Mouse (Mus musculus): Measurements from ENCODE around the gene Sox5. TPM values are rescaled to one million over a fixed set of nuclear protein-coding genes. Genes with fewer than 3 reads are reported as not detected.

Sox5 gene
- polyA plus RNA-seq, 1 experiment from 2014 or later, result 43.3 TPM

GRCm38 (mm10) chr6:144057098-144057632, 724.6 kb downstream of the Sox5 start:
- Histone ChIP-seq H3K9me3 (replicated peaks; ENCODE audit: control insufficient read depth, low read length, poor library complexity, severe bottlenecking) (no peaks in the 10 kb centered on the region), H3K9ac (ENCODE audit: low read depth, low read length) (no peak overlapping the region), H3K4me2 (ENCODE audit: low read length) (no peak overlapping the region), H3K4me3 (ENCODE audit: low read depth, low read length) (no peak overlapping the region), H3K27ac (ENCODE audit: low read length) (peak overlapping the region; percentile 54), H3K4me1 (ENCODE audit: control insufficient read depth, insufficient read depth, low read length) (no peaks in the 10 kb centered on the region), H3K27me3 (ENCODE audit: control insufficient read depth, insufficient read depth, low read depth, low read length) (no peaks in the 10 kb centered on the region), H3K36me3 (ENCODE audit: control insufficient read depth, insufficient read depth, low read length) (no peaks in the 10 kb centered on the region)
- peak; percentile 76; the same call in 1 of the 2 replicates for ATAC-seq
- WGBS, result 78% methylated on average over 14 of the region's 14 CpGs

GRCm38 (mm10) chr6:144056252-144057097, 725.3 kb downstream of the Sox5 start:
- ATAC-seq, result peak; percentile 95
- H3K4me2 ChIP-seq (ENCODE audit: low read length), result no peak overlapping the region
- H3K27ac ChIP-seq (ENCODE audit: low read length), result peak overlapping the region; percentile 54
- H3K4me1 ChIP-seq (ENCODE audit: control insufficient read depth, insufficient read depth, low read length), result no peaks in the 10 kb centered on the region
- WGBS, result 53% methylated on average over 10 of the region's 10 CpGs
- H3K4me3 ChIP-seq (ENCODE audit: low read depth, low read length), result no peak overlapping the region
- H3K27me3 ChIP-seq (ENCODE audit: control insufficient read depth, insufficient read depth, low read depth, low read length), result no peaks in the 10 kb centered on the region
- H3K9ac ChIP-seq (ENCODE audit: low read depth, low read length), result no peak overlapping the region
- H3K9me3 ChIP-seq (replicated peaks; ENCODE audit: control insufficient read depth, low read length, poor library complexity, severe bottlenecking), result no peaks in the 10 kb centered on the region
- no peaks in the 10 kb centered on the region for H3K36me3 ChIP-seq (ENCODE audit: control insufficient read depth, insufficient read depth, low read length)

- WGBS, result 74% methylated on average over 5 of the region's 5 CpGs
- Histone ChIP-seq H3K4me1 (ENCODE audit: control insufficient read depth, insufficient read depth, low read length) (no peaks in the 10 kb centered on the region), H3K4me2 (ENCODE audit: low read length) (no peak overlapping the region), H3K9ac (ENCODE audit: low read depth, low read length) (no peak overlapping the region), H3K9me3 (replicated peaks; ENCODE audit: control insufficient read depth, low read length, poor library complexity, severe bottlenecking) (no peaks in the 10 kb centered on the region), H3K27me3 (ENCODE audit: control insufficient read depth, insufficient read depth, low read depth, low read length) (no peaks in the 10 kb centered on the region), H3K4me3 (ENCODE audit: low read depth, low read length) (no peak overlapping the region), H3K27ac (ENCODE audit: low read length) (no peak overlapping the region), H3K36me3 (ENCODE audit: control insufficient read depth, insufficient read depth, low read length) (no peaks in the 10 kb centered on the region)
- no peak for ATAC-seq
Observed at GRCm38 (mm10) chr6:144052487-144052886, 729.3 kb downstream of the Sox5 start.

- ATAC-seq, result no peak
- Histone ChIP-seq H3K27ac (ENCODE audit: low read length) (no peak overlapping the region), H3K4me1 (ENCODE audit: control insufficient read depth, insufficient read depth, low read length) (no peaks in the 10 kb centered on the region), H3K4me3 (ENCODE audit: low read depth, low read length) (no peak overlapping the region), H3K9me3 (replicated peaks; ENCODE audit: control insufficient read depth, low read length, poor library complexity, severe bottlenecking) (no peaks in the 10 kb centered on the region), H3K9ac (ENCODE audit: low read depth, low read length) (no peak overlapping the region), H3K36me3 (ENCODE audit: control insufficient read depth, insufficient read depth, low read length) (no peaks in the 10 kb centered on the region), H3K4me2 (ENCODE audit: low read length) (no peak overlapping the region), H3K27me3 (ENCODE audit: control insufficient read depth, insufficient read depth, low read depth, low read length) (no peaks in the 10 kb centered on the region)
- 97% methylated on average over 5 of the region's 5 CpGs for WGBS
Observed at GRCm38 (mm10) chr6:144051316-144051715, 730.5 kb downstream of the Sox5 start.

GRCm38 (mm10) chr6:144048201-144048924, 733.4 kb downstream of the Sox5 start:
- H3K27ac ChIP-seq (ENCODE audit: low read length), result no peak overlapping the region
- 80% methylated on average over 3 of the region's 3 CpGs for WGBS
- no peaks in the 10 kb centered on the region for H3K9me3 ChIP-seq (replicated peaks; ENCODE audit: control insufficient read depth, low read length, poor library complexity, severe bottlenecking)
- H3K27me3 ChIP-seq (ENCODE audit: control insufficient read depth, insufficient read depth, low read depth, low read length), result no peaks in the 10 kb centered on the region
- H3K4me3 ChIP-seq (ENCODE audit: low read depth, low read length), result no peak overlapping the region
- H3K9ac ChIP-seq (ENCODE audit: low read depth, low read length), result no peak overlapping the region
- ATAC-seq, result no peak
- no peak overlapping the region for H3K4me2 ChIP-seq (ENCODE audit: low read length)
- peaks cover 6% of the 10 kb centered on the region; the same call in 1 of the 2 replicates for H3K4me1 ChIP-seq (ENCODE audit: control insufficient read depth, insufficient read depth, low read length)
- no peaks in the 10 kb centered on the region for H3K36me3 ChIP-seq (ENCODE audit: control insufficient read depth, insufficient read depth, low read length)

- peak overlapping the region; percentile 40; the same call in 1 of the 2 replicates for H3K27ac ChIP-seq (ENCODE audit: low read length)
- no peak overlapping the region for H3K9ac ChIP-seq (ENCODE audit: low read depth, low read length)
- no peaks in the 10 kb centered on the region for H3K36me3 ChIP-seq (ENCODE audit: control insufficient read depth, insufficient read depth, low read length)
- peak overlapping the region; percentile 17; the same call in 1 of the 2 replicates for H3K4me2 ChIP-seq (ENCODE audit: low read length)
- no peaks in the 10 kb centered on the region for H3K27me3 ChIP-seq (ENCODE audit: control insufficient read depth, insufficient read depth, low read depth, low read length)
- no peak overlapping the region for H3K4me3 ChIP-seq (ENCODE audit: low read depth, low read length)
- H3K4me1 ChIP-seq (ENCODE audit: control insufficient read depth, insufficient read depth, low read length), result peaks cover 20% of the 10 kb centered on the region
- WGBS, result 14% methylated on average over 9 of the region's 9 CpGs
- peak; percentile 54 for ATAC-seq
- no peaks in the 10 kb centered on the region for H3K9me3 ChIP-seq (replicated peaks; ENCODE audit: control insufficient read depth, low read length, poor library complexity, severe bottlenecking)
Observed at GRCm38 (mm10) chr6:144045503-144045902, 736.3 kb downstream of the Sox5 start.

GRCm38 (mm10) chr6:144044381-144044780, 737.4 kb downstream of the Sox5 start:
- Histone ChIP-seq H3K27me3 (ENCODE audit: control insufficient read depth, insufficient read depth, low read depth, low read length) (no peaks in the 10 kb centered on the region), H3K9me3 (replicated peaks; ENCODE audit: control insufficient read depth, low read length, poor library complexity, severe bottlenecking) (no peaks in the 10 kb centered on the region), H3K4me1 (ENCODE audit: control insufficient read depth, insufficient read depth, low read length) (peaks cover 21% of the 10 kb centered on the region), H3K27ac (ENCODE audit: low read length) (no peak overlapping the region), H3K4me2 (ENCODE audit: low read length) (no peak overlapping the region), H3K36me3 (ENCODE audit: control insufficient read depth, insufficient read depth, low read length) (no peaks in the 10 kb centered on the region), H3K9ac (ENCODE audit: low read depth, low read length) (no peak overlapping the region), H3K4me3 (ENCODE audit: low read depth, low read length) (no peak overlapping the region)
- ATAC-seq, result no peak
- 92% methylated on average over 3 of the region's 3 CpGs for WGBS

GRCm38 (mm10) chr6:144042936-144043335, 738.8 kb downstream of the Sox5 start:
- whole genome bisulfite sequencing, result 19% methylated on average over 5 of the region's 5 CpGs
- Histone ChIP-seq H3K9me3 (replicated peaks; ENCODE audit: control insufficient read depth, low read length, poor library complexity, severe bottlenecking) (no peaks in the 10 kb centered on the region), H3K9ac (ENCODE audit: low read depth, low read length) (no peak overlapping the region), H3K4me2 (ENCODE audit: low read length) (no peak overlapping the region), H3K36me3 (ENCODE audit: control insufficient read depth, insufficient read depth, low read length) (no peaks in the 10 kb centered on the region), H3K27me3 (ENCODE audit: control insufficient read depth, insufficient read depth, low read depth, low read length) (no peaks in the 10 kb centered on the region), H3K27ac (ENCODE audit: low read length) (no peak overlapping the region), H3K4me1 (ENCODE audit: control insufficient read depth, insufficient read depth, low read length) (peaks cover 21% of the 10 kb centered on the region), H3K4me3 (ENCODE audit: low read depth, low read length) (no peak overlapping the region)
- no peak for ATAC-seq

- peaks cover 21% of the 10 kb centered on the region for H3K4me1 ChIP-seq (ENCODE audit: control insufficient read depth, insufficient read depth, low read length)
- H3K9ac ChIP-seq (ENCODE audit: low read depth, low read length), result no peak overlapping the region
- H3K9me3 ChIP-seq (replicated peaks; ENCODE audit: control insufficient read depth, low read length, poor library complexity, severe bottlenecking), result no peaks in the 10 kb centered on the region
- H3K36me3 ChIP-seq (ENCODE audit: control insufficient read depth, insufficient read depth, low read length), result no peaks in the 10 kb centered on the region
- no peak overlapping the region for H3K4me2 ChIP-seq (ENCODE audit: low read length)
- 56% methylated on average over 9 of the region's 9 CpGs for WGBS
- no peak for ATAC-seq
- H3K27ac ChIP-seq (ENCODE audit: low read length), result no peak overlapping the region
- H3K27me3 ChIP-seq (ENCODE audit: control insufficient read depth, insufficient read depth, low read depth, low read length), result no peaks in the 10 kb centered on the region
- H3K4me3 ChIP-seq (ENCODE audit: low read depth, low read length), result no peak overlapping the region
Observed at GRCm38 (mm10) chr6:144041941-144042340, 739.8 kb downstream of the Sox5 start.

Measured in midbrain, embryonic 16.5 days (tissue).